Mouse (Mus musculus): Measurements from ENCODE around the gene Ceacam2.
"Not testable (repeated sequence)": the region's sequence is repeated elsewhere in the genome, so short reads cannot be mapped to it uniquely, and the experiment has no call there.

- TF ChIP-seq CTCF (IDR thresholded peaks at IDR 0.05; ENCODE audit: low read depth, low read length); POLR2AphosphoS5 (IDR thresholded peaks at IDR 0.05; ENCODE audit: insufficient replicate concordance, low read depth, low read length): not testable (repeated sequence)
Measured at GRCm38 (mm10) chr7:25573806-25574205, 34.1 kb upstream of the Ceacam2 start.

Measured in G1E (cell line).